Mouse (Mus musculus): Measurements from ENCODE around the gene Lrrd1.
"Not testable (repeated sequence)": the region's sequence is repeated elsewhere in the genome, so short reads cannot be mapped to it uniquely, and the experiment has no call there.

The Lrrd1 gene

DNA sequence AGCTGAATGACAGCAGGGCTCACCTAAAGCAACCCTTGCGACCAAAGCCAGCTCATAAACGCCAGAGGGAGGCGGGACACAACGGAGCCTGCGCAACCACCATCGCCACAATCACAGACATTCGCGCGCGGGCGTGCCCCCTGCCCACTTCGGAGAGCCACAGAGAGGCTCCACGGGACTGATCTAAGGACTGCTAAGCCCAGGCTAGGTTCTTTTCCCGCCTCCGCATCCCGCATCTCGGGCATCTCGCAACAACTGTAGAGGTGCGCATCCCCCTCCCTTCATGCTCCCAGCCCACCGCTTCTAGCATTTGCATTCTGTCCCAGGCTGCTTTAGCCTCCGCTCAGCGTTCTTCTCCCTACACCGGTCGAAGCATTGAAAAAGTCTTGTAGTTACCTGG, at the start of gene Lrrd1:
TSS of gene Lrrd1 (plus strand) at position 148 of the 400 bp plus-strand sequence.
- DNase-seq = peak; percentile 1

DNA sequence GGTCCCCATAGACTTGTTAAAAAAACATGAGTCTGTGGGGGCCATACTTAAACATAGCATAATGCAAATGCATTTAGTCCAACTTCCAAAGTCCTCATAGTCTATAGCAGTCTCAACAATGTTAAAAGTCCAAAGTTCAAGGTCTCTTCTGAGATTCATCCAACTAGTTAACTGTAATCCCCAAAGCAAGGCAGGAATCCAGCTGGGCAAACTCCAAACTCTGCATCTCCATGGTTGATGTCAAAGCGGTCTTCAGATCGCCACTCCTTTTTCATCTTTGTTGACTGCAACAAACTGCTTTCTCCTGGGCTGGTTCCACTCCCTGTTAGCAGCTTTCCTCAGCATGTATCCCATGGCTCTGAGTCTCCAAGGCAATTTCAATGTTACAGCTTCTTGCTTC, 47.9 kb upstream of the Lrrd1 start:
- not testable (repeated sequence) for DNase-seq

DNA sequence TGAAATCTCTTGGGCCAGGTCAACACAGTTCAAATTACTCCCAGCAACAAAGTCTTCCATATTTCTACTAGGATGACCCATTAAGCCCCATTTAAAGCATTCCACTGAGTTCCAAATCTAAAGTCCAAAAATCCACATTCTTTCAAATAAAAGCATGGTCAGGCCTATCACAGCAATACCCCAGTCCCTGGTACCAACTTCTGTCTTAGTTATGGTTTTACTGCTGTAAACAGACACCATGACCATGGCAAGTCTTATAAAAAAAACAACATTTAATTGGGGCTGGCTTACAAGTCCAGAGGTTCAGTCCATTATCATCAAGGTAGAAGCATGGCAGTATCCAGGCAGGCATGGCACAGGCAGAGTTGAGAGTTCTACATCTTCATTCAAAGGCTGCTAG, 46.3 kb upstream of the Lrrd1 start:
- not testable (repeated sequence) for DNase-seq

DNA sequence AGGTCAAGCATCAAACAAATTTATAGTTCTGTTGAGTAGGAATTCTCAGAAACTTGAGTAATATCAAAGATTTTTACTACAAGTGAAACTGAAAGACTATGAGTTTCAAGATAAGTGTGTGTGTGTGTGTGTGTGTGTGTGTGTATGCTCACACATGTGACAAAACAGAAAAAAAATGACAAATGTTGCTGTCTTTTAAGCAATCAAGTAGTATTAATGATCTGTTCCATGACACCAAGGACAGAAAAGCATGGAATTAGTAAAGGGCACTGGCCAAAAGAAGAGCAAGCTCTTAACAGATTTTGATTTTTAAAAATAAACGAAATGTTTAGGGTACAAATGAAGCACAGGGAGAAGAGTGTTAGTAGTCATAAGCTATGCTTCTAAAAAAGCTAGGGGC, 44.9 kb upstream of the Lrrd1 start:
- DNase-seq = no peak

DNA sequence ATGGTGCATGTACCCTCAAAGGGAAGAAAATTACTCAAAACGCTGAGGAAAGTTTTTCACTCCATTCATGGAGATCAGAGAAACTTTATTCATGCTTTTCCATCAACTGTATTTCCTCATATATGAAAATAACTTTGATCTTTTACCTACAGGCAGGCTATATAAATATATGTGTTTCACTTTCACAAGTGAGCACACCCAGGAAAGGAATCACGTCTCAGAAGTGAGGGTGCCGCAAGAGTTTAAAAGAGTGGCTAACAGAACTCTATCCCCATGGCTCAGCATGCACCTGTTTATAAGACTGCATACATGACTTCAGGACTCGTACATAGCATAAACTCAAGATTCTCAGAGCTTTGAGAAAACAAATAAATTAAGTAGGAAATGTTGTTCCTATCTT, 44.1 kb upstream of the Lrrd1 start:
- no peak for DNase-seq

DNA sequence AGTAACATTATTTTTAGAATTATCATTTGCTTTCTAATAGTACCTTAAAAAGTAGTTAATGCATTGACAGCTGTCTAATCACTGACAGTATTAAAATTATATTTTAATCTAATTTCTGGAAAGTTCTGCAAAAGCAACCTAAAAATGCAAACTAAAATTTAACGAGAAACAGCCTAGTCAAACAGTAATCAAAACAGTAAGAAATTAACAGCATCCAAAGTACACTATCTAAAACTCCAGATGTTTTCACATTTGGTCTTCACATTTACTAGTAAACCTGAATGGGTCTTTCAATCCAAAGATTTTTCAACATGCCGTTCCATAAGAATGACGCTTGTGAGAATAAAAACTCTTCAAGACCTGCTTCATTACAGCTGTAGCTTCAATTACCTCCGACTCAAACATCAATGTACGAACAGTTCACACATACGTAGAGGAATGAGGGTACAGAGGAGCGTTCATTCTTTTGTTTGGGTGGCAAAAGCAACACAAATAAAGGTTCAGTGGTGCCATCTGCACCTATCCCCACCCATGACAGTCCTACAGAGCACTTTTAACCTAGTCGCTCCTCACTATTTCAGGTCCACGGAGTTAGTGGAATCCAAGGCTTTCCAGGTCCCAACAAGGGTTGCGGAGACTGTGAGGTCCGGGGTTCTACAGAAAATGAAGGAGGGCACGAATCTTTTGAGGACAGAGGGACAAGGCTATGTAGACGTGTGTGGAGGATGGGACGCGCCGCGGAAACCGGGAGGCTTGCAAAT, 43.1 kb upstream of the Lrrd1 start:
- no peak for DNase-seq

DNA sequence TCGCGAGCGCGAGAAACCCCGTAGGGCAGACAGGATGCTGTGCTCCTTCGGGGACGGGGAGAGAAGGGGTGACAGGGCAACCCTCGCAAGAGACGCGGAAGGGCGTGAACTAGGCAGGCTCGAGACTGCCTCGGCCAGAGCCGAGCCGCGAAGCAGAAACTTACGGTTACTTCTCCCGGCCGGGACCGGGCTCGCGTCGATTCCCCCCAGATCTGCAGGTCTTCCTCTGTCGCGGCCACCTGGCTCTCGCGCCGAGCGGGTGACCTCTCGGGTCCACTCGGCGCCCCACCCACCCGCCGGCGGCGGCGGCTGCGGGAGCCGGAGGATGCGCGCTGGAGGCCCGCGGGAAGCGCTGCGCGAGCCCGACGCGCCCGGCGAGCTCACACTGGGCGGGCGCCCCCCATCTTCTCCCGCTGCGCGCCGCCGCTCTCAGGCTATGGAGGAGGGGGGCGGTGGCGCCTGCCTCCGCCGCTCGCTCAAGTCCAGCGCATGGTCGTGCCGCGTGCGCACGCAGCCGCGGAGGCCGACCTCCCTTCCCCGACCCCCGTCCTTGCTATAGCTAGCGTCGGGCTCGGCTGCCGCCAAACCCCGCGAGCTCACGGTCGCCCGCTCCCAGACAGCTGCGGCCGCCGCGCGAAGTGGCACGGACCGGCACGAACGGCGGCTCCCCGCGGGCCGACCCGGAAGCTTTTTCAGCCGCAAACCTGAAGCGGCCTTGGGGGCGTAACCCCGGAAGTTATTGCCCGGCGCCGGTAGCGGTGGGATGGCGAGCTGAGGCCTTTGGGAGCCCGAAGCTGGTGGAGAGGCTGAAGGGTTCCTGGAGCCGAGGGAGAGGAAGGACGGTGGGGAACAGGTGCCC, 42.3 kb upstream of the Lrrd1 start, which contains the start of the genes Ankib1 and Krit1:
TSS of gene Ankib1 (minus strand) at position 493 of the 859 bp plus-strand sequence.
TSS of gene Krit1 (plus strand) at position 752 of the 859 bp plus-strand sequence.
- DNase-seq = peak; percentile 91

DNA sequence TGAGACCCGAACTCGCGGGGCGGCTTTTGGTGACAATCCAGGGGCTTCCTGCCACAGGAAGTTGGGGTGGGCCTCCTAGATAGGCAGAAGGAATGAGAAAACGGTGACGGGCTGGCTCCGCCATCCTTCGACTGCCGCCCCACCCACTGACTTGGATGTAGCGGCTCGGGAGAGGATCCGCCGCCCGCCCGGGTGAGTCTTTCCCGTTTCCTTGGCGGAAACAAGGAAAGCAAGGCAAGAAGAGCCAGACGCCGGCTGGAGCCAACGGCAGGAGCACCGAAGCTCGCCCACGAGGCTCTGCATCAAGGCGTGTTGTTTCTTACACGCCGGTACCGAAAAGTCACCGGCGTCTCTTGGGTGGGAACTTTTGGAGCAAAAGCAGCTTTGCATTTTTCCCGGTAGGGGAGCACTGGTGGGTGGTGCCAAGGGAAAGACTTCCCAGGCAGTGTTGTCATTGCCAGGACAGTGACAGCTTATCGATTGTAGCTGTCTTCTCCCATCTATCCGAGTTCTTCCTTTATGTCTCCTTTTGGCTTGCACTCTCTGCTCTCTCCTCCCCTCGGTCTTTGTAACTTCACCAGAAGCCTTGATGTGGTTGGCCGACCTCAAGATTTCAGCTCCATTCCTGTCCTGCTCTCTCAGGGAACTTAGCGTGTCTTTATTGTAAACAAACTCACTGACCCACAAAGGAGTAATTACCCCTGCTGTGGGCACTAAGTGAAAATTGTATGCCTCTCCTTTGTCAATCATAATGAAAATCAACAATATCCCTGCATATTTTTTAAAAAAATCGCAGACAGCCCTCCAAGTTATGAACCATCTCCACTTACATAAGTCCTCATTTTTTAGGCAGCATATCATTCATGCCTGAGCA, 41.4 kb upstream of the Lrrd1 start:
- peak; percentile 53 for DNase-seq

DNA sequence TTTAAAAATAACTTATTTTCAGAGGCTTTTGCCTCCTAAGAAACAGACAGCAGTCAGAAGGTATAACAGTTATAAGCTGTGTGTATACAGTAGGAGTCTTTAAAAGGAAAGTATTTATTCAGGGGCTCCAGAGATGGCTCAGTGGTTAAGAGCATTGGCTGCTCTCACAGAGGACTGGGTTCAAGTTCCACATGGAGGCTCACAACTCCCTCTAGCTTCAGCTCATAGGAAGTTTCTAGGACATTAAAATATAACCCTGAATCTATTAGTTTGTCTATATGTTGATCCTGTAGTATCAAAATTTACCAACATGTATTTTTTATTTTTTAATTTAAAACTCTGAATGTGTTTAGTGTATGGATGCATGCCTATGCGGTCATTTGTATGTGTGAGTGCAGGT, 36.5 kb upstream of the Lrrd1 start:
- DNase-seq = no peak

DNA sequence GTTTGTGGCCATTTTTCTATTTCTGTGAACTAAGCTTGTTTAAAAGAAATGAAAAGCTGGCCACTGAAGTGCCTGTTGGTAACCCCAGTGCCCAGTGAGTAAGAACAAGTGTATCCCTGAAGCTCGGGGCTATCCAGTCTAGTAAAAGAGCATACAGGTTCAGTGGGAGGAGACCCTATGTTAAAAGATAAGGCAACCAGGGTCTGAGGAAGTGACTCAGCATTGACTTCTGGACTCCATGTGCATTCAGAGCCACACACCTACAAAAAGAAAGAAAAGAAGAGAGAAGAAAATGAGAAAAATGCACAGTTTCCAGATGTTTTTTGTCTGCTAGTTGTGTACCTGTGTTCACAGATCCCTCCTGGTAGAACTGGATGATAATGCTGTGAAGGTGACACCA, 10.9 kb upstream of the Lrrd1 start:
- DNase-seq = no peak

DNA sequence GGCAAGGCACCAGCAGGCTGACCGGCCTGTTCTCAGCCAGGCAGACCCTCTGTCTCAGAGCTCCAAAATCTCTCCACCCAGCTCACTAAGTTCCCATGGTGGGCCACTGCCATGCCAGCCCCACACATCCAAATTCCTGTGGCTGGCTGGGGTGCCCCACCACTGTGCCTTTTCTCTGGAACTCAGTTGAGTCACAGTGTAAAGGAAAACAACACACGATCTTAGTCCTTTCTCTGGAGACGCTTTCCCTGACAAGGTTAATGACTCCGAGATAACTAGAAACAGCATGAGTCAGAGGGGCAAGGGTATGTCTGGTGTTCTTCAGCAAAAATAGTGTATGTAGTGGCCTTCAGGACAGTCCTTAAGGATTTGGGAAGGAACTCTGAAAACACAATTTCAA, 25.2 kb downstream of the Lrrd1 start:
- no peak for DNase-seq

DNA sequence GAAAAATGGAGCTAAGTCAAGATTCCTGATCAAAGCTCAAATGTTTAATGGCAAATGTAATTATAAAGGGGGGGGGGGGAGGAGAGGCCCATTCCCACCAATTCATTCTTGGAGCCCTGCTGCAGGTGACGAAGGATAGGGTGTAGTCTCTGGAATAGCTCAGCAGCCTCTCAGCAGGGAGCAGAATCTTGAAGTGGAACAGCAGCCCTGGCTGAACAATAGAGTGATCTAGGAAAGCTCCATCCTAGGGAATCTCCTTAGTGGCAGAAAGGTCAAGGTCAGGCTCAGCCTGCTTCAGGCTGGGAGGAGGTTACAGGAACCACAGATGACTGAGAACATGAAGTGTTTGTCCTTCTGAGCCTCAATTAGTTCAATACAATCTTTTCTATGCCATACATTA, 27.4 kb downstream of the Lrrd1 start:
- DNase-seq = no peak

DNA sequence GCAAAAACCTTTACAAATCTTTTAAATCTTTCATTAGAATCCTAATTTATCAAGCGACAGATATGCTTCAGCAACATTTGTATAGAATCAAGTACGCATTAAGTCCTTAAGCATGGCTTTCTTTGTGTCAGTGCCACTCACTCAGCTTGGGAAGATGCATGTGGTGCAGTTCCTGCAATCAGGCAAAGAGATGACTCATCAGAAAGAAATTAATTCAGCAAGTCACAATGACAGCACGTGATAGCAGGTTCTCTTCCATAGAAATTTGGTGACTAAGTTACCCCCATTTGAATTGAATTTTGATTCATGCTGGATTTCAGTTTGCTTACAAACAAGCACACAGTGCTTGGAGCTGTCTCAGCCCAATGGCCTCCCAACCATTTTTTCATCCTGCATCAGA, 28.5 kb downstream of the Lrrd1 start:
- no peak for DNase-seq

DNA sequence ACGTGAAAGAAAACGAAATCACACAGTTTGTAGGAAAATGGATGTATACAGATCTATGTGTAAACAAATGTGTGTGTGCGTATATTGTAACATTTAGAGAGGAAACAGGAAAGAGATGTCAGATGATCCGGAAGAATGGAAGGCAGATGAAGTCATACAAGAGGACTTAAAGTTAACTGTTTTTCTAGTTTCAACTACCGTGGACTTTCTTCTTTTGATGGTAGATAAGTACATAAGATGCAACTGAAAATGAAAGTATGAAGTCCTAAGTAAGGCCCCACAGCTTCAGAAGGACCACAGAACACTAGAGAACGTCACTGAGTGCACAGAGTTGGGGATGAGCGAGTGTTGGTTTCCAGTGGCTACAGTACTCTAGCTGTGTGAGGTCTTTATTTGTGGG, 41.9 kb downstream of the Lrrd1 start:
- DNase-seq = not testable (repeated sequence)

DNA sequence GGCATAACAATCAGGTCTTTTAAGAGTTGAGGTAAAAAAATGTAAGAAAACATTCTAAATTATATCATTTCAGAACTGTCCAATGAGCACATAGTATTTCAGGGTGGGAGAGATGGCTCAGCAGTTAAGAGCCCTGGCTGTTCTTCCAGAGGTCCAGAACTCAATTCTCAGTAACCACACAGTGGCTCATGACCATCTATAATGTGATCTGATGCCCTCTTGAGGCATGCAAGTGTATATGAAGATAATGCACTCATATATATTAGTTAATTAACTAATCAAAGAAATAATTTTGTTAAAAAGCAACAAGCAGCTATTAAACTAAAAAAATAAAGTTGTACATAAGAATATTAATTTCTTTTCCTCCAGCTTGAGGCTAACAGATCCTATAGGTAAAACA, 44.2 kb downstream of the Lrrd1 start:
- DNase-seq = no peak

DNA sequence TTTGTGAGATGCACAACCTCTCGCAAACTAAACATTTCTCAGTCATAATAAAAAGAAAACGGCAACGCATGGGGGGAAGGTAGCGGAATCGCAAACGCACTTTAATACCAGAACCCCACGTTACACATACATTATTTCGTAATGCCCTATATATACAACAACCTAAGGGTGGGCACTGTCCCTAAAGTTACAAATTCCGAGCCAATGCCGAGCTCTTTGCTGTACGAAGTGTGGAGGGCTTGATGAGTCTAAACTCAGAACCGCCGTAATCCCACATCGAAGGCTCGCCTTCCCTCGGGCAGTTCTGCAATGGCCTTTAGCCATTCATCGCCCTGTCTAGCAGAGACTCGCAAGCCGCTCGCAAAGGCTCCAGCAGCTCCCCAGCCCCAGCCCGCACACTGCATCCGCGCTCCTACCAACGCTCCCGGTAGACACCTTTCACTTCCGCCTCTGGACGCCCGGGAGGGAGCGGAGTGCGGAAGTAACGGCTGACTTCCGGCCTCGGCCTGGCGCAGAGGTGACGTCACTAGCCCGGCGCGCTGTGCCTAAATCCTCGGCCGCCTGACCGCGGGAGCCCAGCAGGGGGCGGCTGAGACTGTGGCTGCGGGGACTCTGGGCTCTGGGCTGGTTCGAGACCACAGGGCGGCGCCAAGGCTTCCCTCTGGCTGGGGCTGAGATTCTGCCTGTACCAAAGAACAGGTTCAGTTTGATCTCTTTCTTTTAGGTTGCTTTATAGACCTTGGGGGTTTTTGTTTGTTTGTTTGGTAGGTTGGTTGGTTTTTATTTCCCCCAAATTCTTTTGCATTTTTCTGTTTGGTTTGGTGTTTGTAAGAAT, 48.7 kb downstream of the Lrrd1 start, which contains the start of gene Mterf1a:
TSS of gene Mterf1a (minus strand) at position 475 of the 835 bp plus-strand sequence.
- peak; percentile 20 for DNase-seq

DNA sequence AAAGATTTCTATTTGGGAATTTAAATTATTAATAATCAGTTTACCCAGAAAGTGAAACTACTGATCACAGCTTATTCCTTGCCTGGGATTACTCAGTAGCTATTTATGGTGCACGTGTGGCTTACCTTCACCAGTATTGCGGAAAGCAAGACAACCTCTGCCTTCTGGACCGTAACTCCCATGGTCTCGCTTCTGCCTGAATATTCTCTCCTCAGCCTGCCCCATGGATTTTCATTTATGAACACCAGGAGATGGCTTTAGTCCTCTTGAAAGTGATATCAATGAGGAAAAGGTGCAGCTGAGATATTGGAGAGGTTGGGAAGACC, 49.3 kb downstream of the Lrrd1 start:
- not testable (repeated sequence) for DNase-seq

DNA sequence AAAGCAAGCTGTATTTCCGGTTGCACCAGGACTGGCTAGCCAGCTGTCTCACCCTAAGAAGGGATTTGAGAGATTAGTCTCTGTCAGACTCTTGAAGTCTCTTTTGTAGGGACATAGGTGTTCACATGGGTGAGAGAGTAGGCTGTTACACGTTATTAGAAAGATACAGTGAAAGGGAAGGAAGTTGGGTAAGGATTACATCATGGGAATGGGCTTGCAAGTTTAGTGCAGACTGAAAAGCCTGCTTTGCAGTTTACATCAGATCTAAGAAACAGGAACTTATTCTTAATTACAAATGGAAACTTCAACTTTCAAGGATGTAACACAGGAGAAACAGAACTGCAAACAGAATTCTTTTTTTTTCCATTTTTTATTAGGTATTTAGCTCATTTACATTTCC, 60.5 kb downstream of the Lrrd1 start:
- no peak for DNase-seq

Measured in lung, postnatal 10 days (tissue).